Mouse (Mus musculus) stomach, postnatal 0 days (tissue): ENCODE measurements at regions not wholly inside any gene's neighbourhood (a gene's known extent, or its start where the extent isn't known, plus 50 kb on each side); places are given as distances from the start of the nearest gene placed in this dataset.

ENCODE experiments used
- CTCF ChIP-seq: IDR thresholded peaks from 2 replicates; pipeline ENCODE4 v1.5.1; 2016; ENCODE audit warnings: antibody characterized with exemption, low read depth, mild to moderate bottlenecking, moderate library complexity
- EP300 ChIP-seq: optimal IDR thresholded peaks from 2 replicates; pipeline ENCODE3; 2016; ENCODE audit warnings: antibody characterized with exemption

DNA sequence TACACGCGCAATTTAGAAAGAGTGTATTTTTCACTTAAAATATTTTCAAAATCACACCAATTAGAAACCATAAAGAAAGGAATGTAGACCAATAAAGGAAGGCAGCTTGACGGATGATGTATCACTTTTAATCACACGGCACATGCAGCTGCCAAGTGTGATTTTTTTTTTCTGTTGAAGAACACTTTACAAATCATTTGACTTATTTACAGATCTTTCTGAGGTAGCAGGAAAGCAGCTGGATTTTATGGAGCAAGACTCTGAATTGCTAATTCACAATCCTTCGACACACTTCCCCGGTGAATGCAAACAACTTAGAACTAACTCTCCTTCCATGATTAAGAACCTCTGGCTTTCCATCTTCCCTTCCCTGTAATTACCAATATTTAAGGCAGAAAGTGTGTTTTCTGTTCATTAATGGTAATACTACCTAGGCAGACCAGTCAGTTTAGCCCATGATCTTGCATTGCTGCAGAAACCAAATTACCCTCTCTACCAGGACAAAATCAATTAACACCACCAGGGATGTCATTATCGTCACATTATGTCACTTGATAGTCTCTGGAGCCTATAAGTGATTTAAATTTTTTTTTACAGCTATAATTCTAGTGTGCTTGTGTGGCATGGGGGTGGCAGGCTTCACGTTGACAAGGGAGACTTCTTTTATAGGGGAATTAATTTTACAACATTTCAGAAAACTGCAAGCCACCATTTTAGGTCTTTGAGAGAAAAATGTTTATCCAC is 239.3 kb upstream of the Veph1 start:
- TF ChIP-seq CTCF (no peak), EP300 (no peak)
